Mouse (Mus musculus) cerebellum, adult 2 months (tissue): ENCODE measurements around the gene Tmem88. TPM values are rescaled to one million over a fixed set of nuclear protein-coding genes. Genes with fewer than 3 reads are reported as not detected.

Experiments used
- DNase-seq, 2 experiments: peaks; one replicate each; pipeline ENCODE4 v3.0.0; 2021
- H3K27ac ChIP-seq: fragments of 200-500 bp; 2 replicates; pipeline ENCODE4 v1.5.1; 2012; ENCODE audit warnings: low read length, control low read depth, inconsistent platforms; ENCODE audit not compliant: insufficient read depth
- H3K27me3 ChIP-seq: fragments of 200-500 bp; 2 replicates; pipeline ENCODE4 v1.6.1; 2012; ENCODE audit warnings: inconsistent platforms, mild to moderate bottlenecking, low read length, moderate library complexity; ENCODE audit not compliant: control insufficient read depth, insufficient read depth
- H3K4me1 ChIP-seq: fragments of 200-500 bp; 2 replicates; pipeline ENCODE4 v1.6.1; 2011; ENCODE audit warnings: low read length; ENCODE audit not compliant: control insufficient read depth, insufficient read depth
- H3K4me3 ChIP-seq: fragments of 200-500 bp; replicated peaks from 2 replicates; pipeline ENCODE3; 2011; ENCODE audit warnings: mild to moderate bottlenecking, low read depth, low read length, control low read depth; ENCODE audit not compliant: insufficient read depth
- CTCF ChIP-seq: fragments of 200-500 bp; IDR thresholded peaks from 2 replicates; pipeline ENCODE4 v1.5.1; 2011; ENCODE audit warnings: low read depth, mild to moderate bottlenecking, control low read depth, low read length, moderate library complexity, borderline replicate concordance; ENCODE audit not compliant: insufficient read depth
- POLR2A ChIP-seq: fragments of 200-500 bp; IDR thresholded peaks from 2 replicates; pipeline ENCODE4 v1.6.1; 2011; ENCODE audit warnings: low read length, control low read depth, borderline replicate concordance; ENCODE audit not compliant: insufficient read depth
- WGBS: fragments of 180-500 bp; shearing (Covaris S2); methylation state at CpG from one replicate; pipeline ENCODE4 v1.1.7; 2018; 5-methylcytosine and 5-hydroxymethylcytosine counted together
- polyA plus RNA-seq: library from polyadenylated mRNA; depleted of rRNA; stranded (reverse); fragments of >200 nt; gene quantifications from 2 replicates; pipeline ENCODE4 v1.2.3, GENCODE M21; 2012; rRNA removed

The Tmem88 gene
- polyA plus RNA-seq = 5.7 and 6.0 TPM in 2 replicates

DNA sequence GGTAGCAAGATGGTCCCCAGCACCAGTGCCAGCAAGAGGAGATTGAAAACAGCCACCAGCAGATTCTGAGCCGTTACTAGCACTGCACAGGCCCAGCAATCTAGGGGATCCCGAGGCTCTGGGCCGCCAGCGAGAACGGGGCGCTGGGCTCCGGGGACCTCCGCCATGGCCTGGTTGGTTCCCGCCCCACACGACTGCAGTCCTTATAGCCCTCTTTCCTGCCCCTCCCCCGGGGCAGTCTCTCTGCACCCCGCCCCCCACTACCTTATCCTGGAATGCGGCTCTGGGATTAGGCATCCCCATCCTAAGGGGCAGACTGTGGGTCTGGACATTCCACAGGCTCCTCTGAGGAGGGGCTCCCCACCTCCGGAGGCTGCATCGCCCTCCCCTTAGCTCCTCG, at the start of gene Tmem88:
Tmem88 (minus strand) TSS at position 176 of the 400 bp plus-strand sequence.
- 20% methylated on average over 16 of the region's 16 CpGs for WGBS
- Histone ChIP-seq H3K4me3 (peak within 1 kb of the TSS; percentile 52), H3K4me1 (peaks cover 13% of the 10 kb centered on the region; the same call in 1 of the 2 replicates), H3K27ac (peak within 1 kb of the TSS; percentile 79), H3K27me3 (no peaks in the 10 kb centered on the region)
- TF ChIP-seq POLR2A (no peak), CTCF (no peak)
- DNase-seq = peak in 1 of 2 experiments; percentile 35

GRCm38 (mm10) chr11:69447299-69447698, 49.3 kb upstream of the Tmem88 start:
- Histone ChIP-seq H3K27ac (no peak overlapping the region), H3K27me3 (no peaks in the 10 kb centered on the region), H3K4me3 (no peak overlapping the region), H3K4me1 (no peaks in the 10 kb centered on the region; the same call in 1 of the 2 replicates)
- no peak for TF ChIP-seq POLR2A
- no peak for TF ChIP-seq CTCF
- DNase-seq = no peak
- 85% methylated on average over 7 of the region's 7 CpGs for WGBS

- no peak for TF ChIP-seq POLR2A
- TF ChIP-seq CTCF = no peak
- H3K27ac ChIP-seq = no peak overlapping the region
- 53% methylated on average over 5 of the region's 5 CpGs for WGBS
These were observed 45.3 kb upstream of the Tmem88 start for GRCm38 (mm10) chr11:69443328-69443727.

GRCm38 (mm10) chr11:69437291-69437690, 39.3 kb upstream of the Tmem88 start:
- DNase-seq = no peak
- H3K27me3 ChIP-seq = no peaks in the 10 kb centered on the region
- no peak overlapping the region for H3K27ac ChIP-seq
- 72% methylated on average over 3 of the region's 3 CpGs for WGBS
- TF ChIP-seq POLR2A (no peak), CTCF (no peak)
- peaks cover under 1% of the 10 kb centered on the region; the same call in 1 of the 2 replicates for H3K4me1 ChIP-seq
- no peak overlapping the region for H3K4me3 ChIP-seq

More at GRCm38 (mm10) chr11:69443328-69443727, 45.3 kb upstream of the Tmem88 start:
- H3K4me1 ChIP-seq = no peaks in the 10 kb centered on the region; the same call in 1 of the 2 replicates
- no peak overlapping the region for H3K4me3 ChIP-seq
- no peaks in the 10 kb centered on the region for H3K27me3 ChIP-seq
- no peak for DNase-seq

GRCm38 (mm10) chr11:69433189-69433588, 35.2 kb upstream of the Tmem88 start:
- H3K27me3 ChIP-seq = no peaks in the 10 kb centered on the region
- no peak for DNase-seq
- no peak overlapping the region for H3K27ac ChIP-seq
- 65% methylated on average over 6 of the region's 6 CpGs for WGBS
- peaks cover 3% of the 10 kb centered on the region; the same call in 1 of the 2 replicates for H3K4me1 ChIP-seq
- no peak for TF ChIP-seq POLR2A
- H3K4me3 ChIP-seq = no peak overlapping the region

DNA sequence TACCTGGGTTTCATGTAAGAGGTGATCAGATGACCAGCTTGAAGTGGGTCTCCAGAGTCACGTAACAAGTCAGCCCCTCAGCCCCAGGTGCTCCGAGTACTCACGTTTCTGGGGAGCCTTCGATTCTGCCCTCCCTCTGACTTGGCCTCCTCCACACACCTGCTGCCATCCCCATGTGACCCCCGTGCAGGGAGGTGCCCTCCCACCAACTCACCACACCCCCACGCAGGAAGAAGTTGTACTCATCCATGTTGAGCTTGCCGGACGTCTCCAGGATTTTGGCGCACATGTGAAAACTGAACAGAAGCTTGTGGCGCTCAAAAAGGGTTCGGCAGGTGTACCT, 34.6 kb upstream of the Tmem88 start:
- H3K4me1 ChIP-seq = peaks cover 3% of the 10 kb centered on the region; the same call in 1 of the 2 replicates
- no peak overlapping the region for H3K27ac ChIP-seq
- TF ChIP-seq CTCF = no peak
- no peak for TF ChIP-seq POLR2A
- no peak overlapping the region for H3K4me3 ChIP-seq
- DNase-seq = peak in 1 of 2 experiments; percentile 30
- 47% methylated on average over 11 of the region's 11 CpGs for WGBS
- H3K27me3 ChIP-seq = no peaks in the 10 kb centered on the region

DNA sequence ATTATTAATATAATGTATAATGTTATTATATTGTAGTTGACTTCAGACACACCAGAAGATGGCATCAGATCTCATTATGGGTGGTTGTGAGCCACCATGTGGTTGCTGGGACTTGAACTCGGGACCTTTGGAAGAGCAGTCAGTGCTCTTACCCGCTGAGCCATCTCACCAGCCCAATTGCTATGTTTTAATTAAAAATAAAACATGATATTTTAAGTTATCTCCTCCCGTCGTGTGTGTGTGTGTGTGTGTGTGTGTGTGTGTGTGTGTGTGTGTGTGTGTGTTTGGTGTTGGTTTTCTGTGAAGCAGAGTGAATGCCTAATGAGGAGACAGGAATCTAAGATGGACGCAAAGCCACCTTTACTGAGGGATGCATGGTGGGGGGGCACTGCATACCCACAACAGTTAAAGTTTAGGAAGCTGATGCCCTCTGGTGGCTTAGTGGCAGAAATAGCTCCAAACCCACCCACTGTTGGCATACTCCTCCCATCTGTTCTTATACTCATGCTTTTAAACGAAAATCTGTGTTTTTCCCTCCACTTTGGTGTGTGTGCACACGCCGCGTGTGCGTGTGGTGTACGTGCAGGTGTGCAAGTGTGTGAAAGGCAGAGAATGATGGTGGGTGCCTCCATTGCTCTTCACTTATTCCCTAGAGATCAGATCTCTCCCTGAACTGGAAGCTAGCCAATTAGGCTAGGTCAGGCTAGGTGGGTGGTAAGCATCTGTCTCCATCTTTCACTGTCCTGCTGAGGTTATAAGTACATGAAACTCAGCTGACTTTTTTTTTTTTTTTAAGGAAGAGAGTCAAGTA, 34.0 kb upstream of the Tmem88 start:
- no peaks in the 10 kb centered on the region for H3K27me3 ChIP-seq
- no peak overlapping the region for H3K27ac ChIP-seq
- peak overlapping the region; percentile 25 for H3K4me3 ChIP-seq
- TF ChIP-seq POLR2A (no peak), CTCF (peak; percentile 92)
- WGBS = 22% methylated on average over 11 of the region's 11 CpGs
- DNase-seq = peak; percentile 81 to 89
- peaks cover 3% of the 10 kb centered on the region; the same call in 1 of the 2 replicates for H3K4me1 ChIP-seq

DNA sequence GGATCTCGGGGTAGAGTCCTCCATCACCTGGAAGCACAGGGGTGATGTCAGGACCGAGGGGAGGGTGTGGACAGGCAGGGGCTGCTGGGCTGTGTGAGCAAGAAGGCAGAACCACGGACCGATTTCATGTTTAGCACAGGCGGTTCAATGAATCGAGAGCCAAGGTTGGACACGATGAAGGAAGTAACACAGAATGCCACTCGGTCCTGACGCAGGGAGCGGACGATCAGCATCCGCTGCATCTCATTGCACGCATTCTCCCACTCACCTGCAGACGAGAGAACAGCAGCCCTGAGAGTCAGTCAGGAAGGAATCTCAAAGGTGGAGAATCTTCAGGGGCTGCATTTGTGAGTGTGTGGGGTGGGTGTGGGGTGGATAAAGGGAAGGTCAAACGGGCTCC, 32.6 kb upstream of the Tmem88 start:
- 89% methylated on average over 15 of the region's 15 CpGs for WGBS

More for the DNA sequence above, 32.6 kb upstream of the Tmem88 start:
- DNase-seq = no peak
- Histone ChIP-seq H3K4me3 (no peak overlapping the region), H3K27ac (no peak overlapping the region), H3K4me1 (peaks cover 3% of the 10 kb centered on the region; the same call in 1 of the 2 replicates), H3K27me3 (no peaks in the 10 kb centered on the region)
- TF ChIP-seq POLR2A = no peak
